Mouse (Mus musculus) skeletal muscle tissue, adult 2 months (tissue): ENCODE measurements around the gene Arhgef7.

Experiments used
- DNase-seq: peaks from one replicate; pipeline ENCODE4 v3.0.0-alpha.2; 2012; ENCODE audit warnings: low read depth, low spot score

The Arhgef7 gene

GRCm38 (mm10) chr8:11717194-11717593 lies 10.3 kb upstream of the Arhgef7 start:
- no peak for DNase-seq

GRCm38 (mm10) chr8:11727273-11727650 lies 259 bp upstream of the Arhgef7 start:
- no peak for DNase-seq

GRCm38 (mm10) chr8:11728482-11729295 lies 1.2 kb downstream of the Arhgef7 start:
- no peak for DNase-seq

GRCm38 (mm10) chr8:11730271-11730940 lies 2.9 kb downstream of the Arhgef7 start:
- DNase-seq: no peak

GRCm38 (mm10) chr8:11735672-11736235 lies 8.2 kb downstream of the Arhgef7 start:
- no peak for DNase-seq

- peak; percentile 72 for DNase-seq
Measured at GRCm38 (mm10) chr8:11737096-11737495, 9.6 kb downstream of the Arhgef7 start.

- DNase-seq: no peak
Measured at GRCm38 (mm10) chr8:11739082-11739481, 11.6 kb downstream of the Arhgef7 start.

- no peak for DNase-seq
Measured at GRCm38 (mm10) chr8:11740857-11741256, 13.3 kb downstream of the Arhgef7 start.

- DNase-seq: no peak
Measured at GRCm38 (mm10) chr8:11743580-11743979, 16.1 kb downstream of the Arhgef7 start.

- DNase-seq: no peak
Measured at GRCm38 (mm10) chr8:11746850-11747600, 19.5 kb downstream of the Arhgef7 start.

- peak; percentile 40 for DNase-seq
Measured at GRCm38 (mm10) chr8:11749472-11749871, 22.0 kb downstream of the Arhgef7 start.

- DNase-seq: no peak
Measured at GRCm38 (mm10) chr8:11752338-11752737, 24.8 kb downstream of the Arhgef7 start.

GRCm38 (mm10) chr8:11753155-11753941 lies 25.8 kb downstream of the Arhgef7 start:
- no peak for DNase-seq

- DNase-seq: no peak
Measured at GRCm38 (mm10) chr8:11754723-11755122, 27.2 kb downstream of the Arhgef7 start.

- DNase-seq: peak; percentile 64
Measured at GRCm38 (mm10) chr8:11755873-11756272, 28.4 kb downstream of the Arhgef7 start.

GRCm38 (mm10) chr8:11757568-11758481 lies 30.3 kb downstream of the Arhgef7 start:
- DNase-seq: peak; percentile 73

- DNase-seq: no peak
Measured at GRCm38 (mm10) chr8:11758482-11759281, 31.2 kb downstream of the Arhgef7 start.

- DNase-seq: no peak
Measured at GRCm38 (mm10) chr8:11761551-11761950, 34.0 kb downstream of the Arhgef7 start.

- DNase-seq: no peak
Measured at GRCm38 (mm10) chr8:11762048-11762447, 34.5 kb downstream of the Arhgef7 start.
